Mouse (Mus musculus): ENCODE measurements around the gene Glod4. TPM values are rescaled to one million over a fixed set of nuclear protein-coding genes. Genes with fewer than 3 reads are reported as not detected.

Gene Glod4
- polyA plus RNA-seq, 1 experiment = 3.0 TPM

GRCm38 (mm10) chr11:76260208-76261050 lies 16.9 kb upstream of the Glod4 start:
- H3K27me3 ChIP-seq (replicated peaks) = peaks cover 13% of the 10 kb centered on the region
- H3K4me3 ChIP-seq (replicated peaks) = no peak overlapping the region
- H3K4me1 ChIP-seq = peaks cover 27% of the 10 kb centered on the region
- no peak for TF ChIP-seq FLI1 (IDR thresholded peaks at IDR 0.05; ENCODE audit: low read length)
- no peak for TF ChIP-seq GATA1 (IDR thresholded peaks at IDR 0.05; ENCODE audit: borderline replicate concordance, low read length)
- H3K36me3 ChIP-seq (replicated peaks; ENCODE audit: low read length) = peaks cover 48% of the 10 kb centered on the region
- no peaks in the 10 kb centered on the region for H3K9me3 ChIP-seq

- H3K9me3 ChIP-seq = no peaks in the 10 kb centered on the region
- H3K36me3 ChIP-seq (replicated peaks; ENCODE audit: low read length) = peaks cover 47% of the 10 kb centered on the region
- H3K4me3 ChIP-seq (replicated peaks) = no peak overlapping the region
- H3K4me1 ChIP-seq = peaks cover 33% of the 10 kb centered on the region
- peaks cover 10% of the 10 kb centered on the region for H3K27me3 ChIP-seq (replicated peaks)
- no peak for TF ChIP-seq GATA1 (IDR thresholded peaks at IDR 0.05; ENCODE audit: borderline replicate concordance, low read length)
- no peak for TF ChIP-seq FLI1 (IDR thresholded peaks at IDR 0.05; ENCODE audit: low read length)
These were observed 15.0 kb upstream of the Glod4 start for GRCm38 (mm10) chr11:76258511-76258910.

- peaks cover 38% of the 10 kb centered on the region for H3K36me3 ChIP-seq (replicated peaks; ENCODE audit: low read length)
- H3K9me3 ChIP-seq = no peaks in the 10 kb centered on the region
- H3K27me3 ChIP-seq (replicated peaks) = peaks cover 7% of the 10 kb centered on the region
- H3K4me3 ChIP-seq (replicated peaks) = no peak overlapping the region
- H3K4me1 ChIP-seq = peaks cover 30% of the 10 kb centered on the region
- TF ChIP-seq GATA1 (IDR thresholded peaks at IDR 0.05; ENCODE audit: borderline replicate concordance, low read length) (no peak), FLI1 (IDR thresholded peaks at IDR 0.05; ENCODE audit: low read length) (no peak)
These were observed 13.9 kb upstream of the Glod4 start for GRCm38 (mm10) chr11:76257386-76257785.

- Histone ChIP-seq H3K36me3 (replicated peaks; ENCODE audit: low read length) (peaks cover 39% of the 10 kb centered on the region), H3K9me3 (no peaks in the 10 kb centered on the region)
These were observed 12.6 kb upstream of the Glod4 start for GRCm38 (mm10) chr11:76256129-76256528.

GRCm38 (mm10) chr11:76255431-76256001 lies 12.0 kb upstream of the Glod4 start:
- Histone ChIP-seq H3K4me1 (peaks cover 12% of the 10 kb centered on the region), H3K36me3 (replicated peaks; ENCODE audit: low read length) (peaks cover 40% of the 10 kb centered on the region), H3K27me3 (replicated peaks) (peaks cover 3% of the 10 kb centered on the region), H3K4me3 (replicated peaks) (no peak overlapping the region), H3K9me3 (no peaks in the 10 kb centered on the region)
- TF ChIP-seq FLI1 (IDR thresholded peaks at IDR 0.05; ENCODE audit: low read length) = no peak
- TF ChIP-seq GATA1 (IDR thresholded peaks at IDR 0.05; ENCODE audit: borderline replicate concordance, low read length) = no peak

More at GRCm38 (mm10) chr11:76256129-76256528, 12.6 kb upstream of the Glod4 start:
- Histone ChIP-seq H3K4me3 (replicated peaks) (no peak overlapping the region), H3K27me3 (replicated peaks) (peaks cover 6% of the 10 kb centered on the region), H3K4me1 (peaks cover 18% of the 10 kb centered on the region)
- TF ChIP-seq GATA1 (IDR thresholded peaks at IDR 0.05; ENCODE audit: borderline replicate concordance, low read length) = no peak
- TF ChIP-seq FLI1 (IDR thresholded peaks at IDR 0.05; ENCODE audit: low read length) = no peak

- peaks cover 42% of the 10 kb centered on the region for H3K36me3 ChIP-seq (replicated peaks; ENCODE audit: low read length)
These were observed 10.4 kb upstream of the Glod4 start for GRCm38 (mm10) chr11:76253918-76254264.

GRCm38 (mm10) chr11:76253145-76253917 lies 9.8 kb upstream of the Glod4 start:
- H3K4me3 ChIP-seq (replicated peaks) = no peak overlapping the region
- no peaks in the 10 kb centered on the region for H3K9me3 ChIP-seq
- peaks cover 10% of the 10 kb centered on the region for H3K4me1 ChIP-seq
- H3K27me3 ChIP-seq (replicated peaks) = no peaks in the 10 kb centered on the region
- TF ChIP-seq FLI1 (IDR thresholded peaks at IDR 0.05; ENCODE audit: low read length) (no peak), GATA1 (IDR thresholded peaks at IDR 0.05; ENCODE audit: borderline replicate concordance, low read length) (no peak)
- H3K36me3 ChIP-seq (replicated peaks; ENCODE audit: low read length) = peaks cover 45% of the 10 kb centered on the region

More at GRCm38 (mm10) chr11:76253918-76254264, 10.4 kb upstream of the Glod4 start:
- Histone ChIP-seq H3K4me1 (peaks cover 10% of the 10 kb centered on the region), H3K4me3 (replicated peaks) (no peak overlapping the region), H3K9me3 (no peaks in the 10 kb centered on the region), H3K27me3 (replicated peaks) (no peaks in the 10 kb centered on the region)
- TF ChIP-seq GATA1 (IDR thresholded peaks at IDR 0.05; ENCODE audit: borderline replicate concordance, low read length) = no peak
- no peak for TF ChIP-seq FLI1 (IDR thresholded peaks at IDR 0.05; ENCODE audit: low read length)

- H3K4me3 ChIP-seq (replicated peaks) = no peak overlapping the region
- H3K9me3 ChIP-seq = no peaks in the 10 kb centered on the region
- peaks cover 39% of the 10 kb centered on the region for H3K36me3 ChIP-seq (replicated peaks; ENCODE audit: low read length)
- peaks cover 10% of the 10 kb centered on the region for H3K4me1 ChIP-seq
- TF ChIP-seq GATA1 (IDR thresholded peaks at IDR 0.05; ENCODE audit: borderline replicate concordance, low read length) (no peak), FLI1 (IDR thresholded peaks at IDR 0.05; ENCODE audit: low read length) (no peak)
- no peaks in the 10 kb centered on the region for H3K27me3 ChIP-seq (replicated peaks)
These were observed 8.5 kb upstream of the Glod4 start for GRCm38 (mm10) chr11:76252036-76252435.

- no peaks in the 10 kb centered on the region for H3K9me3 ChIP-seq
- no peaks in the 10 kb centered on the region for H3K27me3 ChIP-seq (replicated peaks)
- TF ChIP-seq GATA1 (IDR thresholded peaks at IDR 0.05; ENCODE audit: borderline replicate concordance, low read length) = no peak
- TF ChIP-seq FLI1 (IDR thresholded peaks at IDR 0.05; ENCODE audit: low read length) = no peak
- H3K4me3 ChIP-seq (replicated peaks) = no peak overlapping the region
- peaks cover 26% of the 10 kb centered on the region for H3K4me1 ChIP-seq
- H3K36me3 ChIP-seq (replicated peaks; ENCODE audit: low read length) = peaks cover 44% of the 10 kb centered on the region
These were observed 3.7 kb upstream of the Glod4 start for GRCm38 (mm10) chr11:76247239-76247638.
